Mouse (Mus musculus) midbrain, postnatal 0 days (tissue): ENCODE measurements at regions not wholly inside any gene's neighbourhood (a gene's known extent, or its start where the extent isn't known, plus 50 kb on each side); places are given as distances from the start of the nearest gene placed in this dataset.

Source experiments
- ATAC-seq: fragments of 200-750 bp; cut with Nextera tagmentation; 2 replicates; pipeline ENCODE4 v1.8.0; 2017; ENCODE audit warnings: moderate number of reproducible peaks, mild to moderate bottlenecking, moderate TSS enrichment, moderate library complexity; ENCODE audit not compliant: low FRiP score
- DNase-seq: peaks from one replicate; pipeline ENCODE4 v3.0.0-alpha.2; 2015; ENCODE audit warnings: low spot score
- H3K27ac ChIP-seq: fragments of 300-500 bp; sonication (generic); 2 replicates; pipeline ENCODE4 v1.5.1; 2014; ENCODE audit warnings: low read depth, mild to moderate bottlenecking, low read length, mixed read lengths
- H3K27me3 ChIP-seq: fragments of 300-500 bp; sonication (generic); 2 replicates; pipeline ENCODE4 v1.6.1; 2014; ENCODE audit warnings: low read length, control low read depth, mixed read lengths; ENCODE audit not compliant: insufficient read depth
- H3K36me3 ChIP-seq: fragments of 300-500 bp; sonication (generic); 2 replicates; pipeline ENCODE4 v1.6.1; 2014; ENCODE audit warnings: low read length, control low read depth, mixed read lengths; ENCODE audit not compliant: insufficient read depth
- H3K4me1 ChIP-seq: fragments of 300-500 bp; sonication (generic); 2 replicates; pipeline ENCODE4 v1.6.1; 2014; ENCODE audit warnings: mild to moderate bottlenecking, control low read depth, antibody characterized with exemption, low read length, mixed read lengths; ENCODE audit not compliant: insufficient read depth
- H3K4me2 ChIP-seq: fragments of 300-500 bp; sonication (generic); 2 replicates; pipeline ENCODE4 v1.6.1; 2014; ENCODE audit warnings: low read depth, mild to moderate bottlenecking, low read length, mixed read lengths; ENCODE audit not compliant: poor library complexity, severe bottlenecking
- H3K4me3 ChIP-seq: fragments of 300-500 bp; sonication (generic); 2 replicates; pipeline ENCODE4 v1.5.1; 2014; ENCODE audit warnings: low read depth, mild to moderate bottlenecking, low read length, moderate library complexity
- H3K9ac ChIP-seq: fragments of 300-500 bp; sonication (generic); replicated peaks from 2 replicates; pipeline ENCODE4 v1.6.1; 2014; ENCODE audit warnings: mild to moderate bottlenecking, low read length, moderate library complexity, mixed read lengths; ENCODE audit not compliant: poor library complexity, severe bottlenecking
- H3K9me3 ChIP-seq: fragments of 300-500 bp; sonication (generic); 2 replicates; pipeline ENCODE4 v1.6.1; 2016; ENCODE audit warnings: low read length, control low read depth
- CTCF ChIP-seq: IDR thresholded peaks from 2 replicates; pipeline ENCODE4 v1.5.1; 2016; ENCODE audit warnings: antibody characterized with exemption, mild to moderate bottlenecking
- WGBS: fragments of 180-500 bp; shearing (Covaris S2); extraction: QIAGEN DNeasy Blood & Tissue Kit; methylation state at CpG from one replicate; pipeline ENCODE4 v1.1.7; 2014; 5-methylcytosine and 5-hydroxymethylcytosine counted together

GRCm38 (mm10) chr4:70844742-70845141 lies 309.9 kb upstream of the Megf9 start:
- H3K9me3 ChIP-seq: no peaks in the 10 kb centered on the region
- H3K9ac ChIP-seq: no peak overlapping the region
- ATAC-seq: no peak
- H3K4me3 ChIP-seq: no peak overlapping the region
- peak; percentile 2 for DNase-seq
- no peaks in the 10 kb centered on the region for H3K4me1 ChIP-seq
- TF ChIP-seq CTCF: no peak
- no peak overlapping the region for H3K27ac ChIP-seq
- WGBS: 57% methylated on average over 1 of the region's 1 CpGs
- H3K36me3 ChIP-seq: no peaks in the 10 kb centered on the region
- H3K4me2 ChIP-seq: no peak overlapping the region
- no peaks in the 10 kb centered on the region for H3K27me3 ChIP-seq

- no peaks in the 10 kb centered on the region for H3K36me3 ChIP-seq
- no peaks in the 10 kb centered on the region for H3K27me3 ChIP-seq
- no peak overlapping the region for H3K4me2 ChIP-seq
- H3K9me3 ChIP-seq: no peaks in the 10 kb centered on the region
- 48% methylated on average over 2 of the region's 2 CpGs for WGBS
- H3K9ac ChIP-seq: no peak overlapping the region
- no peak for DNase-seq
- no peak overlapping the region for H3K27ac ChIP-seq
- ATAC-seq: no peak
- H3K4me3 ChIP-seq: no peak overlapping the region
- H3K4me1 ChIP-seq: no peaks in the 10 kb centered on the region
- no peak for TF ChIP-seq CTCF
These were observed 276.1 kb upstream of the Megf9 start for GRCm38 (mm10) chr4:70810956-70811316.

- DNase-seq: peak; percentile 21
- H3K4me3 ChIP-seq: no peak overlapping the region
- no peaks in the 10 kb centered on the region for H3K9me3 ChIP-seq
- no peaks in the 10 kb centered on the region for H3K36me3 ChIP-seq
- H3K27me3 ChIP-seq: no peaks in the 10 kb centered on the region
- H3K9ac ChIP-seq: no peak overlapping the region
- TF ChIP-seq CTCF: no peak
- ATAC-seq: peak; percentile 31; the same call in 1 of the 2 replicates
- no peaks in the 10 kb centered on the region for H3K4me1 ChIP-seq
- H3K4me2 ChIP-seq: no peak overlapping the region
- no peak overlapping the region for H3K27ac ChIP-seq
These were observed 275.6 kb upstream of the Megf9 start for GRCm38 (mm10) chr4:70810311-70810955.

GRCm38 (mm10) chr4:70804925-70805342 lies 270.1 kb upstream of the Megf9 start:
- Histone ChIP-seq H3K4me1 (no peaks in the 10 kb centered on the region), H3K27ac (no peak overlapping the region)
- WGBS: 82% methylated on average over 3 of the region's 3 CpGs

GRCm38 (mm10) chr4:70798483-70798882 lies 263.7 kb upstream of the Megf9 start:
- H3K4me3 ChIP-seq: no peak overlapping the region
- 46% methylated on average over 1 of the region's 1 CpGs for WGBS
- H3K36me3 ChIP-seq: no peaks in the 10 kb centered on the region
- no peak for DNase-seq
- H3K4me1 ChIP-seq: no peaks in the 10 kb centered on the region
- H3K27ac ChIP-seq: no peak overlapping the region
- no peaks in the 10 kb centered on the region for H3K27me3 ChIP-seq
- no peak for TF ChIP-seq CTCF
- H3K9me3 ChIP-seq: no peaks in the 10 kb centered on the region
- H3K9ac ChIP-seq: no peak overlapping the region
- no peak for ATAC-seq
- H3K4me2 ChIP-seq: no peak overlapping the region

More at GRCm38 (mm10) chr4:70804925-70805342, 270.1 kb upstream of the Megf9 start:
- Histone ChIP-seq H3K4me2 (no peak overlapping the region), H3K4me3 (no peak overlapping the region), H3K9ac (no peak overlapping the region), H3K27me3 (no peaks in the 10 kb centered on the region), H3K9me3 (no peaks in the 10 kb centered on the region), H3K36me3 (no peaks in the 10 kb centered on the region)
- ATAC-seq (no peak), DNase-seq (peak; percentile 7)
- TF ChIP-seq CTCF: no peak

- no peak overlapping the region for H3K27ac ChIP-seq
- no peaks in the 10 kb centered on the region for H3K4me1 ChIP-seq
- no peak for ATAC-seq
- DNase-seq: no peak
- TF ChIP-seq CTCF: no peak
- no peaks in the 10 kb centered on the region for H3K9me3 ChIP-seq
- H3K4me2 ChIP-seq: no peak overlapping the region
- 81% methylated on average over 3 of the region's 3 CpGs for WGBS
- H3K4me3 ChIP-seq: no peak overlapping the region
- H3K9ac ChIP-seq: no peak overlapping the region
- H3K27me3 ChIP-seq: no peaks in the 10 kb centered on the region
- no peaks in the 10 kb centered on the region for H3K36me3 ChIP-seq
These were observed 263.1 kb upstream of the Megf9 start for GRCm38 (mm10) chr4:70797935-70798334.
